Mouse (Mus musculus) CH12.LX (cell line): ENCODE measurements around the gene Vac14. TPM values are rescaled to one million over a fixed set of nuclear protein-coding genes. Genes with fewer than 3 reads are reported as not detected.

ENCODE experiments used
- DNase-seq: peaks from one replicate; pipeline ENCODE4 v3.0.0-alpha.2; 2013; ENCODE audit errors: extremely low read depth
- H3K27ac ChIP-seq: 2 replicates; pipeline ENCODE4 v1.5.1; 2012; ENCODE audit warnings: low read depth, mild to moderate bottlenecking, control low read depth, moderate library complexity; ENCODE audit not compliant: insufficient read depth
- H3K27me3 ChIP-seq: replicated peaks from 2 replicates; pipeline ENCODE3; 2012; ENCODE audit warnings: inconsistent platforms
- H3K36me3 ChIP-seq, 2 experiments: replicated peaks in 1 of 2; 2 replicates each; pipeline versions ENCODE3 to v1.6.1; 2012; ENCODE audit warnings: inconsistent platforms in 1 of 2, low read length in 1 of 2, mild to moderate bottlenecking in 1 of 2, mixed read lengths in 1 of 2, moderate library complexity in 1 of 2; ENCODE audit not compliant: control insufficient read depth in 1 of 2, insufficient read depth in 1 of 2
- H3K4me1 ChIP-seq, 2 experiments: 2 replicates each; pipeline ENCODE4 v1.6.1; 2012; ENCODE audit warnings: inconsistent platforms in 1 of 2, moderate library complexity in 1 of 2; ENCODE audit not compliant: insufficient read depth in 2 of 2, control insufficient read depth in 1 of 2
- H3K4me2 ChIP-seq: 2 replicates; pipeline ENCODE4 v1.6.1; 2012; ENCODE audit warnings: low read depth, mild to moderate bottlenecking, control low read depth; ENCODE audit not compliant: poor library complexity, insufficient read depth, severe bottlenecking
- H3K4me3 ChIP-seq, 3 experiments: fragments of 150-350 bp in 1 of 3; sonication (generic) in 1 of 3; replicated peaks in 1 of 3; 2 replicates each; pipeline versions ENCODE3 to v1.5.1; 2011 to 2012; ENCODE audit warnings: low read depth in 2 of 3, low read length in 2 of 3, mild to moderate bottlenecking in 2 of 3, moderate library complexity in 2 of 3, control low read depth in 1 of 3, improper control_type of control experiment in 1 of 3, inconsistent platforms in 1 of 3, mixed read lengths in 1 of 3; ENCODE audit not compliant: poor library complexity in 1 of 3
- H3K79me2 ChIP-seq: replicated peaks from 2 replicates; pipeline ENCODE4 v1.6.1; 2012; ENCODE audit warnings: mild to moderate bottlenecking, moderate library complexity; ENCODE audit not compliant: control insufficient read depth, poor library complexity, insufficient read depth, severe bottlenecking; ENCODE audit errors: extremely low read depth
- H3K9ac ChIP-seq: 2 replicates; pipeline ENCODE4 v1.6.1; 2012; ENCODE audit warnings: low read depth, mild to moderate bottlenecking, control low read depth, moderate library complexity; ENCODE audit not compliant: insufficient read depth
- H3K9me3 ChIP-seq: replicated peaks from 2 replicates; pipeline ENCODE3; 2012; ENCODE audit warnings: low read length, inconsistent platforms, mixed read lengths
- CHD2 ChIP-seq: IDR thresholded peaks from 2 replicates; pipeline ENCODE4 v1.6.1; 2011; ENCODE audit warnings: low read length, improper control_type of control experiment
- CTCF ChIP-seq, 2 experiments: IDR thresholded peaks in 1 of 2; conservative IDR thresholded peaks in 1 of 2; 2 replicates each; pipeline ENCODE4 v1.5.1; 2011 to 2012; ENCODE audit warnings: low read depth in 2 of 2, low read length in 2 of 2, improper control_type of control experiment in 1 of 2, inconsistent platforms in 1 of 2, mild to moderate bottlenecking in 1 of 2, moderate library complexity in 1 of 2
- E2F4 ChIP-seq: IDR thresholded peaks from 2 replicates; pipeline ENCODE4 v1.6.1; 2011; ENCODE audit warnings: low read depth, low read length, improper control_type of control experiment; ENCODE audit not compliant: insufficient replicate concordance
- JUN ChIP-seq: IDR thresholded peaks from 2 replicates; pipeline ENCODE4 v1.6.1; 2011; ENCODE audit warnings: low read depth, mild to moderate bottlenecking, low read length, improper control_type of control experiment, moderate library complexity; ENCODE audit not compliant: insufficient read depth
- MAZ ChIP-seq: IDR thresholded peaks from 2 replicates; pipeline ENCODE4 v1.6.1; 2012; ENCODE audit warnings: low read depth, mild to moderate bottlenecking, inconsistent platforms, low read length, improper control_type of control experiment, moderate library complexity
- MEF2A ChIP-seq: IDR thresholded peaks from 2 replicates; pipeline ENCODE4 v1.6.1; 2014; ENCODE audit warnings: low read depth, mild to moderate bottlenecking, inconsistent platforms, low read length, improper control_type of control experiment, borderline replicate concordance
- NRF1 ChIP-seq: IDR thresholded peaks from 2 replicates; pipeline ENCODE4 v1.6.1; 2014; ENCODE audit warnings: low read depth, mild to moderate bottlenecking, inconsistent platforms, low read length, improper control_type of control experiment, moderate library complexity
- POLR2AphosphoS2 ChIP-seq: IDR thresholded peaks from 2 replicates; pipeline ENCODE4 v1.6.1; 2011; ENCODE audit warnings: low read depth, low read length, improper control_type of control experiment
- RAD21 ChIP-seq: IDR thresholded peaks from 2 replicates; pipeline ENCODE4 v1.6.1; 2011; ENCODE audit warnings: low read depth, mild to moderate bottlenecking, low read length, improper control_type of control experiment, moderate library complexity
- RCOR1 ChIP-seq: conservative IDR thresholded peaks from 2 replicates; pipeline ENCODE4 v1.6.1; 2012; ENCODE audit warnings: low read depth, mild to moderate bottlenecking, inconsistent platforms, low read length, improper control_type of control experiment
- SMC3 ChIP-seq: IDR thresholded peaks from 2 replicates; pipeline ENCODE4 v1.6.1; 2011; ENCODE audit warnings: low read depth, low read length, improper control_type of control experiment
- ZKSCAN1 ChIP-seq: IDR thresholded peaks from 2 replicates; pipeline ENCODE4 v1.6.1; 2012; ENCODE audit warnings: low read depth, inconsistent platforms, low read length, improper control_type of control experiment, borderline replicate concordance
- ZNF384 ChIP-seq: IDR thresholded peaks from 2 replicates; pipeline ENCODE4 v1.6.1; 2012; ENCODE audit warnings: low read depth, low read length, improper control_type of control experiment, inconsistent platforms
- dilution Hi-C: fragments of 300-500 bp; cut with MboI; formaldehyde crosslinking; loops from 2 replicates; pipeline ENCODE4 v1.14.3; 2020; ENCODE audit warnings: low sequenced_read_pairs; ENCODE audit not compliant: extremely low pct_unique_long_range_greater_than_20kb, extremely low pct_ligation_motif_present
- in situ Hi-C: fragments of 300-500 bp; cut with MboI; formaldehyde crosslinking; loops from 3 replicates; pipeline ENCODE4 v1.14.3; 2019; ENCODE audit warnings: low sequenced_read_pairs, low pct_ligation_motif_present, low pct_unique_long_range_greater_than_20kb, mixed read lengths
- polyA plus RNA-seq: library from polyadenylated mRNA; unstranded; fragments of >175 nt; gene quantifications from 2 replicates; pipeline ENCODE4 v1.2.1, GENCODE M21; 2012; ENCODE audit warnings: low read depth; ENCODE audit not compliant: insufficient read length
- total RNA-seq, 2 experiments: library from RNA; depleted of rRNA; stranded (reverse); fragments of 300-350 nt in 1 of 2; fragments of >200 nt in 1 of 2; gene quantifications; 2 replicates each; pipeline ENCODE4 v1.2.3; 2012 to 2014

Gene Vac14
- total and polyA plus RNA-seq, 3 experiments, result 20.9 to 73.8 (median 28.2) TPM

DNA sequence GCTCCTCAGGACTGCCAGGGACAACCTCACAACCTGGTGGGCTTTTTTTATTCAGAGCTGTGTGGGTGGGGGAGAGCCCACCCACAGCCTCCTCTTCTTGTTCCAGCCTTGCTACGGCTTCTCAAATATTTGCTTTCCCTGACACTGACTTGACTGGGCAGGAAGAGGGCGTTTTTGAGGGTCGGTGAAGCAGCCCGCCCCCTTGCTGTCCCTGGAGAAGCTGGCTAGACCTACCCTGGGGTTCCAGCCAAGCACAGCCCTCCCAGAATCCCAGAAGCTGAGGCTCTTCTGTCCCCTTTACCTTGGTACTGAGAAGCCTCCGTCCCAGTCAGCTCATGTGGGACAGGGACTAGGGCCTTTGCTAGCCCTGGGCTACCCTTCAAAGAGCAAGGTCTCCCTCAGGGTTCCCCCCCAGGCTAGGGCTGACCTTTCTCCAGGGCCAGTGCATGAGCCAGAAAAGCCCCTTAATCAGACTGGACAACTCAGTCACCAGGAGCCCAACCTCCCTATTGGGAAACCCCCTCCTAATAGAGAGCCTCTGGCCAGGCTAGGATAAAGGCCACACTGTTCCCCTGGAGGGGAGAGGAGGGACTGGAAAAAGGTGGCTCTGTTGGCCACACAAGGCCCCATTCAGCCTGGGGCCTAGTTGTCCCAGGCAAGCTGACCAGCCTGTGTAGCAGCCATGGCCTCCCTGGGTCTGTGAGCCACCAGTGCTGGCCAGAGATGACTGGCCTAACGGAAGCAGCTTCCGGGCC is 106.9 kb downstream of the Vac14 start:
- Histone ChIP-seq H3K4me1 (0 out of 4 replicates have a peak, but pooled peaks cover 0 to 3% of the 10 kb centered on the region in 2 experiments), H3K4me2 (no peak overlapping the region), H3K4me3 (no peak overlapping the region), H3K27ac (no peak overlapping the region), H3K9ac (no peak overlapping the region), H3K79me2 (no peaks in the 10 kb centered on the region), H3K27me3 (no peaks in the 10 kb centered on the region), H3K36me3 (peaks cover 0 to 7% of the 10 kb centered on the region in 2 experiments), H3K9me3 (no peaks in the 10 kb centered on the region)
- no peak for DNase-seq
- dilution Hi-C loops (no loop called here), in situ Hi-C loops (no loop called here)
- TF ChIP-seq POLR2AphosphoS2, result no peak

DNA sequence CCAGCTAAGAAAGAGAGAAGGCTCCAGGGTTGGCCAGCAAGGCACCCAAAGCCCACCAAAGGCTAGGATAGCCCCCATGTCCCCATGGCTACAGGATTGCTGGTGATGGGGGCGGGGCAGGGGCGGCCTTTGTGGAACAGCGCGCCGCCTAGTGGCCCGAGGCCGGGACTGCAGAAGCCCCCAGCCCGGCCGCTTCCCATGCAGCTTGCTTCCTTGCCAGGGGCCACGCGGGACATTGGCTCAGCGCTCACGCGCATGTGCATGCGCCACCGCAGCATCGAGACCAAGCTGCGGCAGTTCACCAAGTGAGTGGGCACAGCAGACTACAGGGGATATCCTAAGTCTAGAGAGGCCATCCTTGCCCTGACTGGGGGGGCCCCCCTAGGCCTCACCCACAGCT is 108.5 kb downstream of the Vac14 start:
- Histone ChIP-seq H3K79me2 (no peaks in the 10 kb centered on the region), H3K9me3 (no peaks in the 10 kb centered on the region), H3K4me1 (peaks cover 0 to 3% of the 10 kb centered on the region in 2 experiments; a peak in 1 of 4 replicates), H3K36me3 (no peaks in the 10 kb centered on the region), H3K27ac (no peak overlapping the region), H3K27me3 (no peaks in the 10 kb centered on the region), H3K4me3 (no peak overlapping the region), H3K9ac (no peak overlapping the region), H3K4me2 (no peak overlapping the region)
- DNase-seq, result peak; percentile 22
- dilution Hi-C loops (no loop called here), in situ Hi-C loops (no loop called here)
- TF ChIP-seq CTCF (conservative IDR thresholded peaks at IDR 0.05 in 1 of 2, IDR thresholded peaks at IDR 0.05 in 1 of 2; ENCODE audit: low read depth in 2 of 2, low read length in 2 of 2), result peak; percentile 36 to 79; a peak in 3 of 4 replicates
- TF ChIP-seq ZKSCAN1, result no peak
- peak; percentile 44 for TF ChIP-seq RAD21
- no peak for TF ChIP-seq JUN
- TF ChIP-seq NRF1, result peak; percentile 60
- no peak for TF ChIP-seq E2F4
- TF ChIP-seq ZNF384, result no peak
- TF ChIP-seq RCOR1, result no peak
- peak; percentile 69; the same call in 1 of the 2 replicates for TF ChIP-seq CHD2
- no peak for TF ChIP-seq MEF2A
- peak; percentile 69 for TF ChIP-seq SMC3
- TF ChIP-seq MAZ, result 0 out of 2 replicates have a peak, but pooled peaks have one; percentile 52
